Mouse (Mus musculus) hematopoietic stem cell, adult 5-6 weeks (primary cell): ENCODE measurements at regions not wholly inside any gene's neighbourhood (a gene's known extent, or its start where the extent isn't known, plus 50 kb on each side); places are given as distances from the start of the nearest gene placed in this dataset.

Source experiments
- ATAC-seq, 2 experiments: fragments of 125-278 bp in 1 of 2; replicated peaks in 1 of 2; 2 replicates each; pipeline ENCODE4 v1.8.0; 2016 to 2017; ENCODE audit warnings: inconsistent platforms in 2 of 2, mild to moderate bottlenecking in 2 of 2, moderate number of reproducible peaks in 2 of 2, low read depth in 1 of 2, moderate TSS enrichment in 1 of 2; ENCODE audit not compliant: low FRiP score in 2 of 2, poor library complexity in 2 of 2, severe bottlenecking in 2 of 2, insufficient read depth in 1 of 2, low TSS enrichment in 1 of 2

DNA sequence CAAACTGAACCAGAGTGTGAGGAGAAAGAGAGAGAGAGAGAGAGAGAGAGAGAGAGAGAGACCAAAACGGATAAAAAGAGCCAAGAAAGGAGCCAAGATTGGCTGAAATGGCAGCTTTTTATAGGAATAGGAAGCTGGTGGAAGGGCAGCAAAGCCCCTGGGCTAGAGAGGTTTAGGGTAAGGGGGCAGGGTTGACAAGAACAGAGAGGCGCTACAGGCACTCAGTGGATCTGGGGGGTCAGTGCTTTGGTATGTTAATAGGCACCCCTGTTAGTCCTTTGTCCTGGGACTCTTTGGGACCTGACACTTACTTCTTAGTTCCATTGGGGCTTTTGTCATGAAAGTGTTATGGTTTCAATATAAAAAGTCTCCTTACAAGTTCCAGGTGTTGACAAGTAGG is 320.9 kb upstream of the Igfbp3 start:
- ATAC-seq = no peak

DNA sequence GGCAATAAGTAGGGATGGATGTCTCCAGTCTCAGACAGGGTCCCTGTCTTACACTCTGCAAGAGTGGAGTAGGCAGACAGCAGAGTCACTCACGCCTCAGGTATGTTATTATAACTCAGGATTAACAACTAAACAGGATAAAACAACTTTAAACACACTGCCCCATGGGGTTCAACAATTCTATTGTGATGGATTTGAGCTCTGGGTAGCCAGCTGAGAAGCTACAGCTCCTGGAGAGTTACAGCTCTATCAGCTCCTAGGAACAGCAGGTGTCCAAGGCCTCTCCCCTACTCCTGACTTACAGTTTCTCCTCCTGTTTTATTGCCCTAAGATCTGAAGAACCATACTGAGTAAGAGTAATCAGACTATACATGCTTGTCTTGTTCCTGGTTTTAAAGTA is 319.6 kb upstream of the Igfbp3 start:
- no peak for ATAC-seq

DNA sequence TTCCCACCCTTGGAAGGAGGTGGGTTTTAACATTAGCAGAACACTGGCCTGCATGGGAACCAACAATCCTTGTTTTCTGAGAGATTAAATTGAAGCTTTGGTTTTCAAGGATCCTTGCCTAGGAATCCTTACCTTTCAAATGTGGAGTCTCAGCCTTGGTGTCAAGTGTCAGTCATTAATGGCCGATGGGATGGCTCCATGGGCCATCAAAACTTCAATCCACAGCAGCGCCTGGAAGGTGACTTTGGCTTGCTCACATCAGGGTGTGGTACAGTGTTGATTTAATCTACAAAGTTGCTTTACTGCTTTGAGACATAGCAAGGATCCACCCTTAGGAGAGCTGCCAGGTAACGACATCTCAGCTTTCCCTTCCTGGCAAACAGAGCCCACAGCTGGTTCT is 318.1 kb upstream of the Igfbp3 start:
- ATAC-seq = no peak

DNA sequence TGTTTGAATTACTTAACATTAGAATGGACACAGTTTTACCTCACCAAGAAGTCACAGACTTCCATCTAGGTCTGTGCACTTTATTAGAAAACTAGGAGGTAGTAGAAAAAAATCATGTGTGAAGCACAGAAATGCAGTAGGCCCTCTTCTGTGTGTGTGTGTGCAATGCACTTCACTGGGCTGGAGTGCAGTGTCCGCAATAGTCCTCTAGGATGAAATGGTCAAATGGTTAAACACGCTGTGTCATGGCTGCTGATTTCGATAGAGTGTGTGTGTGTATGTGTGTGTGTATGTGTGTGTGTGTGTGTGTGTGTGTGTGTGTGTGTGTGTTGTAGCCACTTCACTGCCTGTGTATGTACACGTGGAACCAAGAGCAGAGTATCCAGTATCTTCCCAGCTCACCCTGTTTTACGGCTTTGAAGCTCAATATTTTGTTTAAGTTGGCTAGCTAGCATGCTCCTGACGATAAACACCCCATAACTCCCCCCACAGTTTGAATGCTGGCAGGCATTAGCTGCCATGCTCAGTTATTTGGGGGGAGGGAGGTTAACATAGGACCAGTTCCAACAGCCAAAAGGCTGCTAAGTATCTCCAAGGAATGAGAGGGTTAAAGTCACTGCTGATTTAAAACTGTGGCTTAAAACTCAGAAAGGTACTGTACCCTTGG is 316.9 kb upstream of the Igfbp3 start:
- no peak for ATAC-seq

DNA sequence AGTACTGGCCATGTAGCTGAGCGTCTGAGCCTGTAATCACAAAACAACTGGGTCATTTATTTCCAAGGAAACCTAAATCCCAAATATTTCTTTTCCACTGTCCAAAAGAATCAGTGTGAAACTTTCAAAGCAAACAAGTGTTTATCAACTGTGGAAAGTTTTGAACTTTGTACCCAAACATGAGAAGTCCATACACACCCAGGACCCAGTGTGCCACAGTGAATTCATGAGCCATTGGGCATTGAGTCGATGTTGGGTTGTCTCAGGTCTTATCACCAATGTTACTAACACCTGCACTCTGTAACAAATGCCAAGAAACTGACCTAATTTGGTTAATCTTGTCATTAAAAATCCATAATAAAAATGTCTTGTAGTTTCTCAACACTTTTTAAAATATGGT is 305.8 kb upstream of the Igfbp3 start:
- no peak for ATAC-seq

DNA sequence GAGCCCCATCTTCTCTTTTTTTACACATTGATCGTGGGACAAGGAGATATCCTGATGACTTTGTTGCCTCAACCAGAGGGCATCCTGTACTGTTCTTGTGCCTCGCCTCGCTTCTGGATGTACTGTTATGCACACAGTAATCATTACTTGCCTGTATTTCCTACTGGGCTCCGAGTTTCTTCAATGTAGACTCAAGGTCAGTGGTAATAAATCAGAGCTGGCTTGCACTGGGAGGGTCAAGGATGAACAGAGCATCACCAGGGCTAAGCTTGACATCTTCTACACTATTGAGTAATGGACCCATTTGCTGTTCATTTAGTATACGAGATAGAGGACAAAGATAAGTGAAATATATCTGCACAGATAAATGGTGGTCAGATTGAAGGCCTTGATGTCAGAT is 295.1 kb upstream of the Igfbp3 start:
- ATAC-seq = no peak

DNA sequence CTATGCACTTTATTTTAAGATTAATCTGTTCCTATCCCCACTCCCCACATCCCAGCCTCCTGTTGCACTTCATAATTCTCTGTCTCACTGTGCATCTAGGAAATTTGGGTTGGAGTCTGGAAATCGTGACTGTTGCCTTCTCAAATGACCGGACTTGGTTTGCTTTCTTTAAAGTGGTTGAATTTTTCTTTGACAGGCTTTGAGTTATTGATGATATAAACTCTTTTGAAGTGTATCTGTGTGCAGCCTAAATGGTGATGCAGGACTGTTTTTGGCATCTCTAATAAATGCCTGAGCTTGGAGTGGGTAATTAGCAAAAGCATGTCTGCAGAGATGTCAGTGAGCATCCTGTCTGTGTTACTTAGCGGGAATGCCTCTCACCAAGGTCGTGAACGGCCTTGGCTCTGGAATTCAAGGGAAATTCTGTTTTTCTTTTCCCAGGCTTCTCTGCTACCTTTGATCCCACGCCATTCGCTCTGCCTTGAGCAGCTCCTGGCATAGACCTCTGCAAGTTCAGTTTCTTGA is 292.8 kb upstream of the Igfbp3 start:
- no peak for ATAC-seq

DNA sequence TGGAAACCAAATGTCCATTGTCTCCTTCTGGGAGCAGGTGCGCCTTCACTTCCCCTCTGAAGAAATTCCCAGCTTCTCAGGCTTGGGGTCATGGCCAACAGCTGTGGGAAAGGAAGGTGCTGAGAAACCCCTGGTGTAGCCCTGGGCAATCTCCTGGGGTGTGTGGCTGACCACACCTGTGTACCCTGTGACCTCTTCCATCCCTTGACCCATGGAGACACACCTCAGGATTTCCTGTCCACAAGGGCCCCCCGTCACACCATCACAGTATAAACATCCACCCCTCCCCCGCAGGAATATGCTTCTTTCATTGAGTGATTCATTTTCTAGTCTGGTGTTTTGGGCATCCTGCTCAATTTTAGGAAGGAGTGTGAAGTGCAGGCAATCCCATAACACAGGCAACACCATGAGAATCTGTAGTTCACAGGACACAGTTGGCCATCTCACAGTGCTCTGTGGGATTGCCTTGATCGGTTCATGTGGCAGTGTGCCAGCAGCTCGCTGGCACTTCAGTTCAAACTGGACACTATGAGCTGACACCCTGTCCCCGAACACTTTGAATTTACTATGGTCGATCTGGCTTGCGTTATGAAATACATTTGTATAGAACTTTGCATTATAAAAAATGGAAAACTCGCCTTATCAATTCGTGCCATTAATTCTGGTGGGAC is 291.1 kb upstream of the Igfbp3 start:
- no peak for ATAC-seq

DNA sequence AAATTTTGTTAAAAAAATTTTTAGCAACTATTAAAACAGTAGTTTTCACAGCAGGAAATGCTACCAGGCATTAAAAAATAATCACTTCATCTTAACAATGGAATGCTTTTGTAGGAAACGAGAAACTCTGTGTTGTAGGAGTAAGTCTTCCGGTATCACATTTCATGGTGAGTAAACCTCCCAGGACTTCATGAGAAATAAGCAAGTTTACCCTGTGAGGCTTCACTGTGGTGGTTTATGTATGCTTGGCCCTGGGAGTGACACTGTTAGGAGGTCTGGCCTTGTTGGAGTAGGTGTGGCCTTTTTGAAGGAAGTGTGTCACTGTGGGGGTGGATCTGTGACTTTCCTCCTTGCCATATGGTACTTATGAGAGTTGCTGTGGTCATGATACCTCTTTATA is 289.0 kb upstream of the Igfbp3 start:
- no peak for ATAC-seq

DNA sequence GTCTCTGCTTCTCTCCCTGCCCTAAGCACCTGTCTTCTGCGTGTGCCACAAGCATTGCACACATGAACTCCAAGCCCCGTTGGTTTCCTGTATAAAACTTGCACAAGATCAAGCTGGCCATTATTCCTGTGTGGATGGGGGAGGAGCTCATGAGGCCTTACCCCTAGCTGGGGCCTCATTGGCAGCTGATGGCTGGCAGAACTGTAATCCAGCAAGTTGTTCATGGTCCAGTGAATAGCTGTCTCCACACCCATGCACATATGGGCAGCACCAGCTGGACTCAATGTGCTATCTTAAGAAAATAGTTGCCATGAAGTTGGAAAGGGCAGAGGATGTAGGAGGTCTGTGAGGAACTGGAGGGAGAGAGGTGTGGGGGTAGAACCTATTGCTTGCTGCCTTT is 288.3 kb upstream of the Igfbp3 start:
- ATAC-seq = no peak

DNA sequence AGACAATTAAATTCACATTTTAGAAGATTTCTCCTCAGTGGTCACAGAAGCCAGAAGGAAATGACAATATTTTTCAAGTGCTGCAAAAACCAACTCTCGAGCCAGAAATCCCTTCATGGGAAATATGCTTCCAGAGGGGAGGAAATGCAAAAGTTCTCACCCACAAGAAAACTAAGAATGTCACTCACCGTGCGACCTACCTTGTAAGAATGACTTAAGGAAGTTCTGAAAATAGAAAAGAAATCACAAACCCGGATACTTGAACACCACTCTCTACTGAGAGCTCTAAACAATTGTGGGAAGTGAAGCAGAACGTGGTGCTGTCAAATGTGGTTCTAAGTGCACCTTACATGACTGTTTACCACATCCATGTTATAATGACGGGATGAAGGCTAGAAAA is 284.1 kb upstream of the Igfbp3 start:
- ATAC-seq = no peak

DNA sequence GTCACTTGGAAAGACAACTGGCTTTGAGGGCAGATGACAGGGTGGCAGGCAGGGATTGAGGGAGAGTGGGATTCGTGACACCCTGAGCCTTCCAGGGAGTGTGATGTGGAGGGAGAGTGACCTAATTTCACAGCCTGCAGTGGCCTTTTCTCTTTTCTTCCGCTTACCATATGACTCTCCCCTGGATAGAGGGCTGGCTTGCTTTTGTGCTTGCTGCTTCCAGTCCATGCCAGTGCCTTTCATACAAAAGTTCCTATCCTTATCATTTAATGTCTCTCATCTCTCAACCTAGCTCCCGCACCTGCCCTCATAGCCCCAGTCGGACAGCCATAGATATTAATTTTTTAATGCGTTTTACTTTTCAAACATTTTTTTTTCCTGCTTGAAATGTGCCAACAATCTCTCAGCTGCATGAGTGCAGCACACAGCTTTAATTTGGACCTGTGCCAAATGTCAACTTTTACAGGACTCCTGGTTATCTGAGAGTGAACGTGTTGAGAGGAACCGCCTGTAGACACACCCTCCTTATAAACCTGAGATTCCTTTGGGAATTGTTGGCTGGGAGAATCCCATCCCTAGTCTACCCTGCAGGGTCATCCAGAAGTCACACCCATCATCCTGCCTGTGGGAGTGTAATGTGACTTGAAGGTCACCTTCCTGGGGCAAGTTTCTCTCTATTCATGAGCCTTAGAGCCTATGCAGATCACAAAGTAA is 260.3 kb upstream of the Igfbp3 start:
- ATAC-seq = no peak

DNA sequence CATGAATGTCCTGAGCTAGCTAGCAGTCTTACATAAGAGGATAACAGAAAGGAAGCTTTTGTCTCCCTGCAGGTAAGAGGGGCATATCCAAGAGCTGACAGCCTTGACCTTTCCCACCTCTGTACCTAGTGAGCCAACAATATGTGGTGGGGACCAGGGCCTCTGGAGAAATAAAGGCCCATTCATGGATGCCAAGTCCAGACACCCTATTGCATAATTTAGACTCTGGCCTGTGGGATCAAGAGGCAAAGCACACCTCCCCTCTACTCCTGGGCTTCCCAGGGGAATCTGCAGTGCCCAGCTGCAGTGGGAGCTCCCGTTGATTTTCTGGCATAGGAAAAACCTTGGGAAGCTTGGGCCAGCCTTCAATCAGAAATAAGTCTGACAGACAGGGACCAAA is 251.8 kb upstream of the Igfbp3 start:
- ATAC-seq = no peak

DNA sequence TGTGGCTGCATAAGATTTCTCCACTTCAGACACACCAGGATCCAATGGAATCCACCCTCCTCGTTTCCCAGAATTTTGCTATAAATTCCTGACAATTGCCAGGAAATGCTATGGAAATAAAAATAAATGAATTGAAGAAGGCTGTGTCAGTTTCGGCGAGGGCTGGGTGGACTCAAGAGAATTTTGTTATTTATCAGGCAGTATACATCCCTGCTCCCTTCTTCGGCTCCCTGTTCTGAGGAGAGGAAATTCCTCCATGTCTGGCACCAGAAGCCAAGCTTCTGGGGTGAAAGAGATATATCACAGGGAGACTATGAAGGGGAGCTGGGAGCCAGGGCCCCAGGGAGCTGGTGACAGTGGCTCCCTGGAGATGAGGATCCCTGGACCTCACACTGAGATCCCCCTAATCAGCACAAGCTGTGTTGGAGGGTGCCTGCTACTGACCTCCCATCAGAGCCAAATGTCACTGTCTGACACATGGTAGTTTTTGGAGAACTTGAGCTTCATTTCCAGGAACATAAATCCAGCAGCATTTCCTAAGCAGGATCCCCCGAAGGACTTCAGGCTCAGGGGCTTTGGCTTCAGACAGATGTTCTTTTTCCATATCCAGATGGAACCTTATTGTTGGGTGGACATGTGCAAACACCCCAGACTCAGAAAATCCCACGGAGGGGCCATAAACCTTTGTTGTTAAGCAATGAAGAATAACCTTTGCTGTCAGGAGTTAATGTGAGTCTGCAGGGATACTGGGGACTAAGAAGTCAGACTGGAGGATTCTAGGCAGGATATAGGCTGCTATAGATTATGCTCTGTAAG is 248.4 kb upstream of the Igfbp3 start:
- ATAC-seq = no peak

DNA sequence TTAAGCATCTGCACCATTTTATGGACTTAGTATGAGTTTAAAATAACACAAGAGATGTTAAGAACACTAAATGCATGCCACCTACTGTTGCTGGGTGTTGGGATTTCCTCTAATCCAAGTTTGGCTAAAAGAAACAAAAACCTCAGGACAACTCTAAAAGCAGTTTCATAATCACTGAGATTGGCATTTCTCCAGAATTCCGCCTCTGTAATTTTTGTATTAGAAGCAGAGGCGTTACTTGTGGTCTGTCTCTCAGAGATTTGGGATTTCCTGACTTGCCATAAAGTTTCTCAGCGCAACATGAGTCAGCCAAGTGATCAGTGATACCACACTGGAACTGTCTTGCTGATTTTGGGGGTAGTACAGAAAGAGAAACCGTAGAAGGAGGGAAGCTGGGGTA is 238.0 kb upstream of the Igfbp3 start:
- ATAC-seq = no peak

DNA sequence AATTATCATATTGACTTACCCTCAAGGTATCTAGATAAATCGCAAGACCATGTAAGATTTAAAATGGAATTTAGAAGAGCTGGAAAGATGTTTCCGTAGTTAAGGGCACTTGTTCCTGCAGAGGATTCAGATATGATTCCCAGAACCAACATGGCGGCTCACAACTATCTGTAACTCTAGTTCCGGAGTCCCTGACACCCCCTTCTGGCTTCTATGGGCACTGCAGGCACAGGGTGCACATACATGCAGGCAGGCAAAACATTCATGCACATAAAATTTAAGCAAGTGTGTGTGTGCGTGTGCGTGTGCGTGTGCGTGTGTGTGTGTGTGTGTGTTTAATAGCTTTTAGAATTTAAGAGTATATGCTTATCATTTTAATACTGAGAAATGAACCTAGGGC is 230.8 kb upstream of the Igfbp3 start:
- no peak for ATAC-seq

DNA sequence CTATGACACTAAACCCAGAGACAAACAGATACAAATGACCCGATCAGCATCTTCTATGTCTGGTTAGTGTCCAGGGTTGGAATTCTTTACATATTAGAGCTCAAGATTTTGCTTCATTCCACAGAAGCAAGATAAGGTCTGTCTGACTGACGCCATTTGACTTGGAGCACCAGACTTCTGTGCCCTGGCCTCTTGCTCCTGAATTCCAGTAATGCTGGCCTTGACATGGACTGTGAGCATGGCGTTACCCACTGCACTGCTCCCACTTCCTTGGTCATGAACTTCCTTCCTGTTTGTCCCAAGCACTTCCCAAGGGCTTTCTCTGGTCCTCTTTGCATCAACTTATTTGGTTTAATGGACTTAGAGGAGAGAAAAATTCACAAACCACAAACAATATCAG is 225.6 kb upstream of the Igfbp3 start:
- no peak for ATAC-seq

DNA sequence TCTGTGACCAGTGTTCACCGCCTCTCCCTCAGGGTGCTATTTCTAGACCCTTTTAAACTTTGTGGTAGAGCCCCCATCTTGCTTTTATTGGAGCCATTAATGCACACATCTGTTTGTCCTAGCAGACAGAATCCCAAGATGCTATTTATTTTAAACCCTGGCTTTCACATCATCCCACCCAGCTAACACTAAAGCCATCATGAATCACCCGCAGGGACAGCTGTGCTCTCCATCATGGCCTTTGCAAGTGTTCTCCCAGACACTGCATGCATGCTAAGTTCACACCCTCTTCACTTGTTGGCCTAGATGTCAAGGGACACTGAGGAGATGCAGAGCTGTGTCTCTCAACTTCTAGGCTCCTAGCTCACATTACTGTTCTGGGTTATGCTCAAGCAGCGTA is 220.9 kb upstream of the Igfbp3 start:
- ATAC-seq = no peak; a peak in 1 of 4 replicates
